Mouse (Mus musculus) embryo, embryonic 11 days (tissue): ENCODE data around the gene Tekt3.
A peak's percentile ranks its signal among the peaks of the same experiment; 100 is the strongest.

Experiments
- DNase-seq: peaks from one replicate; pipeline ENCODE4 v3.0.0-alpha.2; 2015

Gene Tekt3

DNA sequence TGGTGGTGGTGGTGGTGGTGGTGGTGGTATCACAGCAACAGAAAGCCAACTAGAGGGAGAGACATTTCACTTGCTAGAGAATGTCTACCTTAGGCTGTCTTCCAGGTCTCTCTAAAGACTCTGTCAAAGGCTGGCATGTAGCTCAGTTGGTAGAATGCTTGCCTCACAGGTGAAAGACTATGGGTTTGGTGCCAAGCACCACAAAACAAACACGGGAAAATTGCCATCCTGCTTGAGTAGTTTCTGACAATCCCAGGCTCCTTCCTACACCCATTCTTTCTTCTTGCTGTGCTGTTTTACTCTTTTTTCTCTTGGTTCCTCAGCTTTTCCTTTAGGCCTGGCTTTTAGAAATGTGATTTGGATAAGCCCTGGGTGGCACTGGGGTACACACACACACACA, 5.1 kb downstream of the Tekt3 start:
- DNase-seq = no peak

GRCm38 (mm10) chr11:63070081-63070480, 8.6 kb downstream of the Tekt3 start:
- DNase-seq = no peak

GRCm38 (mm10) chr11:63084536-63084935, 23.1 kb downstream of the Tekt3 start:
- no peak for DNase-seq

GRCm38 (mm10) chr11:63088672-63089071, 27.2 kb downstream of the Tekt3 start:
- no peak for DNase-seq

GRCm38 (mm10) chr11:63090210-63090609, 28.8 kb downstream of the Tekt3 start:
- peak; percentile 10 for DNase-seq

GRCm38 (mm10) chr11:63090986-63091385, 29.5 kb downstream of the Tekt3 start:
- DNase-seq = no peak

DNA sequence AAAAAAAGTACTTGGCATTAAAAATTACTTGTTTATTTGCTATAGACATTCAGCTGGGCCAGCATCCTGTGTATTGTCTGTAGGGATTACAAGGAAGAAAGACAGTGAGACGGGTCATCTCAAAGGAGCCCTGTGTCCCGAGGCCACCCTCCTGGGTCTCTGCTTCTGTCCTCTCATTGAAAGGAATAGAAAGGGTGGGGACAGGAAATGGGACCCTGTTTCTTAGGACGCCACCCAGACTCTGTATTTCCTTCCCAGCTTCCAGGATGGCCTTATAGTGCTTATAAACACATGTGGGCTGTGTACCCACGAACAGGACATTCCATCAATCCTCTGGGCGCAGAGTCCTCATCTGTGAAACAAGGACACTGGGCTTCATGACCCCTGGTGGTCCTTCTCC, 30.8 kb downstream of the Tekt3 start:
- DNase-seq = no peak

- no peak for DNase-seq
Measured at GRCm38 (mm10) chr11:63093601-63094000, 32.1 kb downstream of the Tekt3 start.

GRCm38 (mm10) chr11:63094496-63094895, 33.0 kb downstream of the Tekt3 start:
- no peak for DNase-seq

- DNase-seq = no peak
Measured at GRCm38 (mm10) chr11:63098016-63098415, 36.6 kb downstream of the Tekt3 start.

GRCm38 (mm10) chr11:63099390-63099789, 37.9 kb downstream of the Tekt3 start:
- DNase-seq = no peak

- DNase-seq = no peak
Measured at GRCm38 (mm10) chr11:63103256-63103655, 41.8 kb downstream of the Tekt3 start.

GRCm38 (mm10) chr11:63104026-63104425, 42.6 kb downstream of the Tekt3 start:
- DNase-seq = no peak

DNA sequence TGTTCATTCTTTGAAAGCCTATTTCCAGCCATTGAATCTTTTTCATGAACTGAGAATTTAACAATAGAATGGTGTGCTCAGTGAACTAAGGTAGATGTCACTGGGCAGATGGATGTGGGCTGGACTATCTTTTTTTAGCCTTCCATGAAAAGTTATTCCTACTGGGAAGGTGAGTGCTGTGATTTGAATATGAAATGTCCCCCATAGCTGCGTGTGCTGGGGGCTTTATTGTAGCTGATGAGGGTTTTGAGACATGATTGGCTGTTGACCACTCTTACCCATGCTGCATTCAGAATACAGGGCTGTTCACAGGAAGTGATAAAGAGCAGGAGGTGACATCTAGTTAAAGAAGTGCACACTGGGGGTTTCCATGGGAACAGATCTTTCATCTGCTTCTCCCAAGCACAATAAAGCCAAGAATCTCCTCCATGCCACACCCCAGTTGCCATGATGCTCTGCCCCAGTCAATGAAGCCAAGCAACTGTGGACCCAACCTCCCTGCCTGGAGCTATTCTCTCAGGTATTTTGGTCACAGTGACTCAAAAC, 47.8 kb downstream of the Tekt3 start:
- DNase-seq = no peak

DNA sequence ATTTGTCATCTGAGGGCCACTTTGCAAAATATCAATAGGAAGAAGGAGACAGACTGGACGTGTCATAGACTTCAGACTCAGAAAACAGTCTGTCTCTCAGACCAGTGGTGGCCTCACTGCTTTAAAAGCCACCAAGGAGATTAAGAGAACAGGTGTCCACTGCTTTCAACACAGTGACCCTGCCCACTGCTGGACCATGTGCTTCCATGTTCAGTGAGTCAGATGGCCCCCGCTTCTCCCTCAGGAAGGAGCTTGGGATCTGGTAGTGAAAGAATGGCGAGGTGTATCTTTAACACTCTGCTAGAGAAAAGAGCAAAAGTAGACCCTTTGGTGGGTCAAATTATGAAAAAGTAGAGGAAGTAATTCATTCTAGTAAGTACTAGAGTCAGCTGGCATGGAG, 48.9 kb downstream of the Tekt3 start:
- DNase-seq = no peak

DNA sequence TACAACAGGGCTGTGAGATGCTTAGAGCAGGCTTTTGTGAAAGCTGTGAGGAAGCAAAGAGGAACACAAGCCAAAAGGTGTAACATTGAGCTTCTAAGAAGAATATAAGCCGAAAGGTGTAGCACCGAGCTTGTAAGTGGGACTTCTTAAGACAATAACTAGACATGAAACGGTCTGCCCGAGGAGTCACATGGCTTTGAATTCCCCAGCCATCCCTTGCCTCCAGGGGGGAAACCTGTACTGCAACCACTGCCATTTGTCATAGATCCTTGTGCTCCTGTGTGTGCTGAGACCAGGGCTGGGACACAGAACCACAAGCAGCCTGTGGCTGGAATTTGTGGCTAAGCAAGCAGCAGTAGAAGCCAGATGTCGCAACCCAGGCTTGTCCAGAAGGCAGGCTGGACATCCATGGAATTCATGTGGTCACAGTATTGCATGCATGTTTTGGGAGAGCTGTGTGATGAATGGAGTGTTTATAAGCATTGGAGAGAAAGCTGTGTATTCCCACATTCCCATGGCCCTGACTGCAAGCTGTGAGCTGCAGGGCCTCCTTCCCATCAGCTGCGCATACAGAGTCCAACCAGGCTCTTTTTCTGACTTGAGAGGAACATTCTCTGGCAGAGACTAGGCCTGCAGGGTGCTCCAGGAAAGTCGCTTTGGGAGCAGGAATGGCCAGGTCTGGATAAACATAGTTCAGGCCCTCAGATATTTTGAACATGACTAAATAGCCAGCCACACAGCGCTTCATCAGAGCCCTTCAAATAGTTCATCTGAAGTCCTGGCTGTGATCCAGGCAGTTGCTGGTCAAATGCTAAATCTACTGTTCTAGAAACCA, 53.6 kb downstream of the Tekt3 start:
- DNase-seq = no peak

GRCm38 (mm10) chr11:63116652-63117051, 55.2 kb downstream of the Tekt3 start:
- DNase-seq = no peak

- DNase-seq = no peak
Measured at GRCm38 (mm10) chr11:63117266-63117665, 55.8 kb downstream of the Tekt3 start.

- DNase-seq = no peak
Measured at GRCm38 (mm10) chr11:63119791-63120190, 58.3 kb downstream of the Tekt3 start.

DNA sequence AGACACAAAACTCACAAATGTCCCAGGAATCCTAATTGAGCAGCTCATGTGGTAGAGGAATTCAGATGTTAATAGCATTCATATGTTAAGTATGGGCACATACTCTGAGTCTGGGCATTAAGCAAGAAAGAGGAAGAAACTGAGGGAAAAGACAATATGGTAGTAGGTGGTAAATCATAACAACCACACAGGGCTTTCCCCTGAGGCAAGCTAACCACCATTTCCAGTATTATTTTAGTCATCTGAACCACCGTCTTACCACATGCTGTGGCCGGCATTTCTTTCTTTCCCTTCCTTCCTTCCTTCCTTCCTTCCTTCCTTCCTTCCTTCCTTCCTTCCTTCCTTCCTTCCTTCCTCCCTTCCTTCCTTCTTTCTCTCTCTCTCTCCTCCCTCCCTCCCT, 60.8 kb downstream of the Tekt3 start:
- no peak for DNase-seq

DNA sequence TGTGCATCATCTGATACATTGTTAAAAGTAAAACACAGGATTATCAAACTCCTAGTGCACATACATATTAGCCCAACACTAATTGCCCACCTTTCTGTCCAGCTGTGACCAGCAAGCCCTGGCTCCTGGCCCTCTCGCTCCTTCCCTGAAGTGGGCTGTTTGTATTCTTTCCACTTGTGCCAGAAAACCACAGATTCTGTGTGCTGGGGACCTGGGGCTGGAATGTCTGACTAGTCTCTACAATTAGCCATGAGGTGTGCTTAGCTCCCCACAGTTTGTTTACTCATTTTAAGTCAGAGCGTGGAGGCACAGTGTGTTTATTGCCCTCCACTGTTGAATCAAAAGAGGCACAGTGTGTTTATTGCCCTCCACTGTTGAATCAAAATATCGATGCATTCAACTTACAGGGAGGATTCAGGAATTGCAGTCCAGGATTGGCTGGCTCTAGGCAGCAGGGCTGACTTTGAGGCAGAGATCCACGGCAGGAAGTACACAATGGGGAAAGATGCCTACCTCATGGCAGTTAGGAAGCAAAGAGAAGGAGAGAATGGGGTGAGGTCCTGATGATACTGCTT, 61.4 kb downstream of the Tekt3 start:
- no peak for DNase-seq

DNA sequence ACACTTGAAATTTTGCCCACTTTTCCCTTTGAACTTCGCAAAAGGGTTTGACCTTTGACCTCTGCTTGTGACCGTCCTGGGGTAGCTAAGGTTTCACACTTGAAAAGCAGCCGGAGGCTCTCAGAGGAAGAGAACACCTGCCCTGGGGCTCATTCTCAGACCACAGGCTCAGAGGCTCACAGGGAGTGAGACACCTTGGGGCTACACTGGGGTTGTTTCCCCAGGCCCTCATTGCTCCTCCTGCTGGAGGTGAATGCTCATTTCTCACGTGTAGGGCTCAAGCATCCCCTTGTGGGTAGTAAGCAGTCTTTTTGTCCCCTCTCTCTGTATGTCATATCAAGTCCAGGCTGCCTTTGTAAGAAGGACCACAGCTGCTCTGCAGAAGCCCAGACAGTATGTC, 62.9 kb downstream of the Tekt3 start:
- DNase-seq = peak; percentile 66

DNA sequence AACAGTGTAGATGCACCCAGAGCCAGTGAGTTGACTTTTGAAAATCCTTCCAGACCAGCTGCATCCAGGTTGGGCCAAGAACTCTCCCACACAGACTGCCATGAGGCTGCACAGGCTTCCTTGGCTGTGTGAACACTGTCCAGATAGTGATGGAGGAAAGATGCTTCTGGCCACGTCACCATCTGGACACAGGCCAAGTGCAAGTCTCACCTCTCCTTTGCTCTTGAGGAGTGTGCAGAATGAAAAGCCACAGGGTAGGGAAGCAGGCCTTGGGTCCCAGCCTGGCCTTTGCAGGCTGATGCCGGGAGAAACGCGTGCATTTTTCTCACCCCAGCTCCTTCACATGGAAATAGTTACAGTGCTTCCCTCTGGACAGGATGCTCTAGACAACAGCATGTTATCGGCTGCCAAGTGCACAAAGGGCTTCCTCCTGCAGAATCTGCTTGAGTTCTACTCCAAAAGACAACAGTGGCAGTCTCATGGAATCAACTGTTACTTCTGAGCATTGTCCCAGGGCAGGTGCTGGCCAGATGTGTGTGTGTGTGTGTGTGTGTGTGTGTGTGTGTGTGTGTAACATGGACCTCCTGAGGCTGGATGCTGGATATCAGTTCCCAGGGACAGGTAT, 64.5 kb downstream of the Tekt3 start:
- DNase-seq = no peak

DNA sequence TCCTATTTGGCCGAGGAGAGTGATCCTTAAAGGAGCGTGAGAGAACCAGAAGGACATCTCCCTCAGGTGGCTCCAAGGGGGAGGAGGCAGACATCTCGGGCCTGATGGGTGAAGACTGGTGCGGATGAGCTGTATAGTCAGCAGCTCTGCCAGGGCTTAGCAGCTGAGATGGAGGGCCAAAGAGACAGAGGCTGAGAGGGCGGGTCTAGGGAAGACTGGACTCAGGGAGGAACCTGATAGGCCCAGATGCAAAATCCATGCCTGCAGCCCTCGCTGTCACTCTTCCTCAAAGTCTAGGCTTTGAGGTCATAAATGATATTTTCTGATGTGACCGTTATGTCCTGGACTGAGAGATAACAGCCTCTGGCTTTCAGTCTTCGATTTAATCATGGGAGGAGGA, 65.5 kb downstream of the Tekt3 start:
- no peak for DNase-seq
